Mouse (Mus musculus) gastrocnemius, adult 2 months (tissue): ENCODE measurements around the gene Stard3. TPM values are rescaled to one million over a fixed set of nuclear protein-coding genes. Genes with fewer than 3 reads are reported as not detected.

Source experiments
- DNase-seq: peaks from one replicate; pipeline ENCODE4 v3.0.0; 2022
- H3K27ac ChIP-seq: fragments of 200-600 bp; 2 replicates; pipeline ENCODE4 v1.8.1; 2022; ENCODE audit warnings: mild to moderate bottlenecking
- H3K4me3 ChIP-seq: fragments of 200-600 bp; 2 replicates; pipeline ENCODE4 v1.8.1; 2022; ENCODE audit warnings: mild to moderate bottlenecking, moderate library complexity
- CTCF ChIP-seq: fragments of 200-600 bp; IDR thresholded peaks from 2 replicates; pipeline ENCODE4 v1.8.1; 2022; ENCODE audit warnings: antibody characterized with exemption, mild to moderate bottlenecking, moderate library complexity
- intact Hi-C: fragments of 180-260 bp; cut with DNase I; formaldehyde crosslinking; loops from one replicate; pipeline ENCODE4 v1.15.1; 2025
- total RNA-seq, 2 experiments: library from RNA; stranded (reverse); gene quantifications; 2 replicates each; pipeline ENCODE4 v1.2.3; 2021

The Stard3 gene
- total RNA-seq, 2 experiments from 2014 or later, result 11.8 to 12.1 TPM

DNA sequence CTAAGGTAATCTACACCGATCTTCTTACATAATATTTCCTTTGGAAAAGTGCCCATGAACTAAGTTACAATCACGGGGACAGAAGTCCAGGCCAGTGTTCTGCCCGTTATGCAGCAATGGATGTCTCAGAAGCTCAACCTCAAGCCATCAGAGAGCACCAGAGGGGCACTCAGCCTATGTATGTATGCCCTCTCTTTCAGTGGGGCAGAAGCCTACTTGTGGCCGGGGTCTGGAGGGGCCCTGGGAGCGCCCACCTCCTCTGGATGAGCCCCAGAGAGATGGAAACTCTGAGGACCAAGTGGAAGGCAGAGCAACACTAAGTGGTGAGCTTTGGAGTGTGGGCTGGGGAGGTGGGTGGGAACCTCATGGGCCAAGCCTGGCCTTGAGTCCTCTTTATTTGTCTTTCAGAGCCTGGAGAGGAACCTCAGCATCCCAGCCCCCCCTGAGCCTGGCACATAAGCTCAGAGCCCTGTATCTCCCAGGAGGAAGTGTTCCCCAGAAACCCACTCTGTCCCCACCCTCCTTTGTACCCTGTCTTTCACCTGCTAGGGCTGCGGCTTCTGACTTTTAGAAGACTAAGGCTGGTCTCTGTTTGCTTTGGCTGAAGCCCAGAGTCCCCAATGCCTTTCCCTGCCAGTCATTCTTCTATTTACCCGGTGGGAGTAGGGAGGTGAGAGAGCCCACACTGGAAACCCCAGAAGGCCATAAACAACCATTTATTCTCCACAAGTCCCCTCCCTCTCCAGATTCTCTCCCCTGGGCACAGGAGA, 1.4 kb upstream of the Stard3 start:
- Histone ChIP-seq H3K27ac (peak overlapping the region; percentile 98), H3K4me3 (no peak overlapping the region)
- intact Hi-C loops, result no loop called here
- DNase-seq, result no peak
- TF ChIP-seq CTCF, result no peak

- peak overlapping the region; percentile 88 for H3K4me3 ChIP-seq
- DNase-seq, result no peak
- H3K27ac ChIP-seq, result peak overlapping the region; percentile 98
- intact Hi-C loops, result loop anchor here (2.0 kb wide), 1 partner anchor 41 kb away; no protein-coding TSS in a partner anchor
- TF ChIP-seq CTCF, result no peak
These were observed 590 bp upstream of the Stard3 start for GRCm38 (mm10) chr11:98357396-98358160.

GRCm38 (mm10) chr11:98360866-98361521, 2.8 kb downstream of the Stard3 start:
- intact Hi-C loops, result no loop called here
- DNase-seq, result peak; percentile 49
- H3K4me3 ChIP-seq, result peak overlapping the region; percentile 40
- peak overlapping the region; percentile 82 for H3K27ac ChIP-seq
- TF ChIP-seq CTCF, result no peak

GRCm38 (mm10) chr11:98363817-98364216, 5.6 kb downstream of the Stard3 start:
- DNase-seq, result no peak
- Histone ChIP-seq H3K27ac (no peak overlapping the region), H3K4me3 (no peak overlapping the region)
- intact Hi-C loops, result no loop called here
- no peak for TF ChIP-seq CTCF

- no peak for TF ChIP-seq CTCF
- intact Hi-C loops, result no loop called here
- no peak for DNase-seq
- Histone ChIP-seq H3K27ac (no peak overlapping the region), H3K4me3 (no peak overlapping the region)
These were observed 6.2 kb downstream of the Stard3 start for GRCm38 (mm10) chr11:98364410-98364809.

- Histone ChIP-seq H3K27ac (peak overlapping the region; percentile 82), H3K4me3 (no peak overlapping the region)
- no peak for TF ChIP-seq CTCF
- DNase-seq, result no peak
- intact Hi-C loops, result no loop called here
These were observed 8.1 kb downstream of the Stard3 start for GRCm38 (mm10) chr11:98366290-98366689.

DNA sequence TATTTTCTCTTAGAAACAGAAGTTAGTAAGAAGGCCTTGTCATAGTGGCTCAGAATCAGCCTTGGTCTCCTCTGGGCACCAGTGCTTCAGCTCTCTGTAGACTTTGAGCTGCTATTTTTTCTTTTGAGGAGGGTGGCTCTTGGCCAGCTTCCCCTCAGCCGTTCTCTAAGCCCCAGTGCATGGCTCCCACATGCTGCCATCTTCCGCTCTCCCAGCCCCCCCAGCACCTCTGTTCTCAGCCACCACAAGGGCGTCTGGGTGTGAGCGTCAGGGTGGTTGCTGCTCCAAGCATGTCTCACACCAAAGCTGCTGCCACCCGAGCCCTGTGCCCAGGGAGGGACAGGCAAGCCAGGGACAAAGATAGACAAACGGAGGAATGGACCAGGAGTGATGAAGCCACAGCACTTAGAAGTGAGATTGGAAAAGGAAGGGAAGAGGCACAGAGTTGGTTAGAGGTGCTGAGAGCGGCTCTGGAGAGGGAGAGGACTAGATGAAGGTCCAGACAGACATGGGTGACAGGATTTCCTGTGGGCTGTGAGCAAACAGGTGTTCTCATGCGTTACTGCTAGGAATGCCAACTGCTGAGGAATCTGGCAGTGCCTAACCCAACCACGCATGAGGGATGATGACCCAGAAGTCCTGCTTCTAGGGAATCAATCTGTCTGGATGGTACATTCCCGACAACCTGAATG, 9.1 kb downstream of the Stard3 start:
- intact Hi-C loops, result no loop called here
- TF ChIP-seq CTCF, result no peak
- DNase-seq, result peak; percentile 64
- 0 out of 2 replicates have a peak overlapping the region, but pooled peaks have one; percentile 13 for H3K4me3 ChIP-seq
- peak overlapping the region; percentile 82 for H3K27ac ChIP-seq

DNA sequence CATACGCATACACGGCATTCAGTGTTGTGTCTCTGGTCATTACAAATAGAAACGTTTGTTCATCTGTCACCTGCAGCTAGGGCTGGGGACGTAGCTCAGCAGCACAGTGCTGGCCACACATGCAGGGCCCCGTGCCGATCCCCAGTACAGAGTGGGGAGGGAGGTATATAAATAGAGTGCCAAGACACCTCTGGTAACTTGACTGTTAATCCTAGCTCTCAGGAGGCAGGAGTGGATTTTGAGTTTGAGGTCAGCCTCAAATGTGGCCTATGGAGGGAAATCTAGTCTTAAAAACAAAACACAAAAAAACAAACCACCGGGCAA, 9.7 kb downstream of the Stard3 start:
- H3K27ac ChIP-seq, result peak overlapping the region; percentile 82
- intact Hi-C loops, result no loop called here

GRCm38 (mm10) chr11:98369337-98369736, 11.2 kb downstream of the Stard3 start:
- intact Hi-C loops, result no loop called here
- no peak for DNase-seq
- TF ChIP-seq CTCF, result no peak
- Histone ChIP-seq H3K27ac (no peak overlapping the region), H3K4me3 (no peak overlapping the region)

More for the DNA sequence above, 9.7 kb downstream of the Stard3 start:
- no peak for TF ChIP-seq CTCF
- peak; percentile 73 for DNase-seq
- no peak overlapping the region for H3K4me3 ChIP-seq

DNA sequence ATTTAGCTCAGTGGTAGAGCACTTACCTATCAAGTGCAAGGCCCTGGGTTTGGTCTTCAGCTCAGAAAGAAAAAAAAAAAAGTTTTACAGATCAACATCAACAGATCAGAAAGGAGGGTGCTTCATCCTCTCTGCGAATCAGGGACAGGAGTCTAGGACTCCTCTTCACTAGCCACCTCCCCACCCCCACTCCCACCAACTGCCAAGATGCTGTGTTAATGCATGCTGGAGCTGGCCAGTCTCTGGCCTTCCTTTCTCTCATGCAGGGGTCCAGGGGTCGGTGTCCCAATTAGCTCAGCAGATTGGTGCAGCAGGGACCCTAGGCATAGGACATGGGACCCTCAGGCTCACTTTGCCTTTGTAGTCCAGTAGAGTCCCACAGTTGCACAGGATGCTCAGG, 12.4 kb downstream of the Stard3 start:
- no peak for DNase-seq
- intact Hi-C loops, result loop anchor here (10.0 kb wide), 1 partner anchor 334 kb away; the partner anchor contains the start of gene Csf3
- no peak overlapping the region for H3K27ac ChIP-seq
- H3K4me3 ChIP-seq, result no peak overlapping the region
- TF ChIP-seq CTCF, result no peak

DNA sequence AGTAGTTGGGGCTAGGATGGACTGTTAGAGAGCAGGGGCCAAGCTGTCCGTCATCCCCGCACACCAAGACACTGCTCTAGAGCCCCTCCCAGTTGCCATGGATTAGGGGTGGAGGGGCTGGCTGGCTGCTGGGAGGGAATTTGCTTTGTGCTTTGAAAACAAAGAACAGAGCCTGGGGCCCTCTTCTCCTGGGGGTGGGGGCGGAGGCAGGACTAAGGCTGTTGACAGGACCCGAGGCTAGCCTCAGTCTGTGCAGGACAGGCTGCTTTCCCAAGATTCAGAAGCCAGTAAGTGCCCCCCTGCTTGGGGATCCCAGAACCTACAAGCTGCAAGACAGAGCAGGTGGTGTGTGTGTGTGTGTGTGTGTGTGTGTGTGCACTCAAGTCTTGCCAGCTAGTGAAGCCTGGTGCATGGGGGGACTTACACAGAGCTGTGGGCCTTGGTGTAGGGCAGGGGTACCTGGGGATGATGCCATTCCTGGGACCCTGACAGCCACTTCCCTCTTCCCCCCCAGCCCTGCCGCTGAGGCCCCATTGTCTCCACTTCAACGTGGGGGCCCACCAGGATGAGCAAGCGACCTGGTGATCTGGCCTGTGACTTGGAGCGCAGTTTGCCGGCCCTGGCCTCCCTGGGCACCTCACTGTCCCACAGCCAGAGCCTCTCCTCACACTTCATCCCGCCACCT, 13.5 kb downstream of the Stard3 start:
- intact Hi-C loops, result loop anchor here (10.0 kb wide), 1 partner anchor 333 kb away; the partner anchor contains the start of gene Csf3
- Histone ChIP-seq H3K27ac (no peak overlapping the region), H3K4me3 (no peak overlapping the region)
- TF ChIP-seq CTCF, result no peak
- DNase-seq, result no peak

DNA sequence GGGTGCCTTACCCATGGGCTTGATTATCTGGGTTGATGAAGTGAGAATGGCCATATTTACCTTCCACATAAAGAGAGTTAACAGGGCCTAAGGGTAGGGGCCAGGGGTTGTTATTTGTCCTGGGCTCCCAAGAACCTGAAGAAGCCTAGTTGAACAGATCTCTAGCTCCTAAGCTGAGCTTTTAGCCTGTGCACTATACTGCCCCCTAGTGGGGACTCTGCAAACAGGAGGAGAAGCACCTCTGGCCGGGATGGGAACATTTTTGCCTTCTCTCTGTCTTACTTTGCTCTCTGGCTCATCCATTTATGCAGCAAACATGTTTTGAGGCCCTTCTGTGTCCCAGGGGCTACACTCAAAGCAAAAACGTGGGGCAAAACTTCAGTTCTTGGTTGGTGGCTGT, 14.2 kb downstream of the Stard3 start:
- DNase-seq, result peak; percentile 67
- Histone ChIP-seq H3K4me3 (no peak overlapping the region), H3K27ac (no peak overlapping the region)
- peak; percentile 95 for TF ChIP-seq CTCF
- intact Hi-C loops, result loop anchor here (10.0 kb wide), 1 partner anchor 332 kb away; the partner anchor contains the start of gene Csf3
